Mouse (Mus musculus) colon, adult 2 months (tissue): Measurements from ENCODE around the gene Msi1. TPM values are rescaled to one million over a fixed set of nuclear protein-coding genes. Genes with fewer than 3 reads are reported as not detected.

Source experiments
- polyA plus RNA-seq: library from polyadenylated mRNA; depleted of rRNA; stranded (reverse); fragments of >200 nt; gene quantifications from 2 replicates; pipeline ENCODE4 v1.2.3, GENCODE M21; 2012; rRNA removed

Msi1 gene
- polyA plus RNA-seq: 5.0 and 5.8 TPM in 2 replicates

DNA sequence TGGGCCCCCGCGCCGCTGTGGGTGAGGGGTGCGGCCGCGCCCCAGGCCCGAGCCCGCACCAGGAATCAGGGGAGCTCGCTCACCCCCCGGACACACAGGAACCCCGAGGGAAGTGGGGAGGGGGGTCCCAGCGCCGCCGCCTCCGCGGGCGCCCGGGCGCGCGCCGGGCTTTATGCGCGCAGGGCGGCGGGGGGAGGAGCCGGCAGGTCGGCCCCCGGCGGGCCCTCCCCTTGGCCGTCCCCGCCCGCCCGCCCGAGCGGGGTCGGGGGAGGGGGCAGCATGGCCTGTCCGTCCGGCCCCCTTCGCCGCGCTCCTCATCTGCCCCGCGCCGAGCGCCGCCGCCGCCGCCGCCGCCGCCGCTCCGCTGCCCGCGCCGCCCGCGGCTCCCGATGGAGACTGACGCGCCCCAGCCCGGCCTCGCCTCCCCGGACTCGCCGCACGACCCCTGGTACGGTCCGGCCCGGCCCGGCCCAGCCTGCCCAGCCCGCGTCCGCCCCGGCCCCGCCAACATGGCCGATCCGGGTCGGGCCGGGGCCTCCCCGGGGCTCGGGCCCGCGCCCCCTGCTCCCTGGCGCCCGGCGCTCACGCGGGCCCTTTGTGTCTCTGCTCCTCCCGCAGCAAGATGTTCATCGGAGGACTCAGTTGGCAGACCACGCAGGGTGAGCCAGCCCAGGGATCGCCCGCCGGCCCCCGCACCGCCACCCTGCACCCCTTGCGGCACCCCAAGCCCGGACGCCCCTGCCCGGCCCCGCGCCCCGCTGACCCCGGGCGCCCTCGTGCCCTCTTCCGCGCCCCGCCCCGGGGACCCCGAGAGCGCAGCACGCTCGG is at the start of gene Msi1:
Gene Msi1 (plus strand): TSS at position 241 of the 828 bp plus-strand sequence.

DNA sequence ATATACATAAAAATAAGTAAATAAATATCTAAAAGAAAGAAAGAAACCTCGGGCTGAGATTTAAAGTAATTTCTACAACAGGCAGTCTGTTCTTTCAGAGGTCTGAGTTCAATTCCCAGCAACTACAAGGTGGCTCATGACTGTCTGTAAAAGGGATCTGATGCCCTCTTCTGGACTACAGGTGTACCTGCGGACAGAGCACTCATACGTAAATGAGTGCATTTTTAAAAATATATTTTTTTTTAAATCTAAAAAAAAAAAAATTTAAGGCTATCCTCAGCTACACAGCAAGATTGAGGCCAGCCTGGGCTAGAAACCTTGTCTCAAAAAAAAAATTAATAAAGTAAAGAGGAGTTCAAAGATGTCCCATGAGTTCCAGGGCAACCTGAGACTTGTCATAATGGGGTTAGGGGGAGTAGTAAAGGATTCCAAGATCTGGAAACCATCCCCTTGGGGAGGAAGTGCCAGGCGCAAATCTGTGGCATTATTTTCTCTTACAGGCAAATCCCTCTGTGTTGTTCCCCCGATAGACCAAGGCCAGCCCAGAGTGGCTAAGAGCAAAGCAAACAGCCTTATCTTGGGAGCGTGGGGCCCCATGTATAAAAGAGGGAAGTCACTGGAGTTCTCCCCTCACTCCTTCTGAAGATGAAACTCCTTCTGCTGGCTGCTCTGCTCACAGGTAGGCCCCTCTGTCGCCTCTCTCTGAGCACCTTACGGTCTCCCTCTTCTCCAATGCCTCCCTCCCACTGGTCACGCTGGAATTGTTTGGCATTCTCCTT is 36.4 kb downstream of the Msi1 start, which contains the start of gene Pla2g1b:
Gene Pla2g1b (plus strand): TSS at position 621 of the 779 bp plus-strand sequence.

DNA sequence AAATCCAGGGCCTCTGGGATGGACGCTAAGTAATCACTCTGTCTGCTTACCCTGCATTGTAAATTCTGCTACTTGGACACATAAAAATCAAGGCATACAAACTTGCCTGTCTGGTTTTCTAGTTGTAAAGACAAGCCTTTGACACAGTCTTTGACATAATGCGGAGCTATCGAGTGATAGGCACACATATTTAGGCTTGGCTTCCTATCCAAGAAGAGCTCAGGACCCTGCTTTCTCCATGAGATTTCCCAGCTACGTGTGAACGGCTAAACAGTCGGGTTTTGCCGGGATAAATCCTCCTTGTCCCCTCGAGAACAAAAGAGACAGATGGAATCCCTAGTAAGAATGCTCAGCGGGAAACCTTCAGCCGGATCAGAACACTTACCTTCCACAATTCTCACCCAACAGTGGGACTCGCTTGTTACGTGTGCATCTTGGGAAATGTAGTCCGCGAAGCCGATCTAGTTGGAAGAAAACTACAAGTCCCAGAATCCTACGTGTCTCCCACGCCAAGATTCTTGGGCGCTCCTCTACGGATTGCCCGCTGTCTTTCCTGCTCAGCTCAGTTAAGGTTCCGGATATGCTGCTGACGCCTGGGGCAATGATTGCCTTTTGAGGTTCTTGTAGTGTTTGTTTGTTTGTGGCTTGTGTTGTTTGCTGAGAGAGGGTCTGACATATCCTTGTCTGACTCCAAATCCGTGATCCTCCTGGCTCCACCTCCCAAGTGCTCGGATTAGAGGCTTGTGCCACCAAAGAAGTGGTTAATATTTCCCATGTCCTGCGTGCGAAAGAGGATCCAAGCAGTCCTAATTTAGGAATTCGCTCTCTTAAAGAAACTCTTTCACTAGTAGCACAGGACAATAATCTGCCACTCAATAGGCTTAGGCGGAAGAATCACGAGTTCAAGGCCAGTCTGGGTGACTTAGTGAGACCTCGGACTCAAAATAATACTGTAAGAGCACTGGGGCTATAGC is 54.8 kb downstream of the Msi1 start, which contains the start of gene Sirt4:
Gene Sirt4 (minus strand): TSS at position 779 of the 974 bp plus-strand sequence.

Other genes with a start within 250 kb of the Msi1 start
- gene Cabp1, start 235.2 kb upstream of the Msi1 start, polyA plus RNA-seq: 1.9 and 2.4 TPM in 2 replicates
- 56.1 and 89.9 TPM in 2 replicates for gene Pop5, start 193.8 kb upstream of the Msi1 start, polyA plus RNA-seq
- 145 and 168 TPM in 2 replicates for gene Rnf10, start 156.7 kb upstream of the Msi1 start, polyA plus RNA-seq
- 11.6 and 12.4 TPM in 2 replicates for gene Coq5, start 149.9 kb upstream of the Msi1 start, polyA plus RNA-seq
- 361 and 421 TPM in 2 replicates for gene Dynll1, start 128.6 kb upstream of the Msi1 start, polyA plus RNA-seq
- 78.5 and 102 TPM in 2 replicates for gene Srsf9, start 102.4 kb upstream of the Msi1 start, polyA plus RNA-seq
- 6.6 and 8.4 TPM in 2 replicates for gene Gatc, start 88.4 kb upstream of the Msi1 start, polyA plus RNA-seq
- 12.5 and 13.4 TPM in 2 replicates for gene Triap1, start 88.4 kb upstream of the Msi1 start, polyA plus RNA-seq
- 6,572 and 7,327 TPM in 2 replicates for gene Cox6a1, start 80.6 kb upstream of the Msi1 start, polyA plus RNA-seq
- gene Pla2g1b, start 36.7 kb downstream of the Msi1 start, polyA plus RNA-seq: 184 TPM in 1 of 2 replicates, not detected in the other
- gene Sirt4, start 55.1 kb downstream of the Msi1 start, polyA plus RNA-seq: 43.4 and 55.0 TPM in 2 replicates
- gene Pxn, start 77.1 kb downstream of the Msi1 start, polyA plus RNA-seq: 182 and 192 TPM in 2 replicates
- gene Rplp0, start 129.9 kb downstream of the Msi1 start, polyA plus RNA-seq: 2,479 and 3,010 TPM in 2 replicates
- 38.3 and 45.5 TPM in 2 replicates for gene Gcn1l1, start 135.7 kb downstream of the Msi1 start, polyA plus RNA-seq
- gene Rab35, start 202.3 kb downstream of the Msi1 start, polyA plus RNA-seq: 55.2 and 84.2 TPM in 2 replicates